In the genomic region with DNA sequence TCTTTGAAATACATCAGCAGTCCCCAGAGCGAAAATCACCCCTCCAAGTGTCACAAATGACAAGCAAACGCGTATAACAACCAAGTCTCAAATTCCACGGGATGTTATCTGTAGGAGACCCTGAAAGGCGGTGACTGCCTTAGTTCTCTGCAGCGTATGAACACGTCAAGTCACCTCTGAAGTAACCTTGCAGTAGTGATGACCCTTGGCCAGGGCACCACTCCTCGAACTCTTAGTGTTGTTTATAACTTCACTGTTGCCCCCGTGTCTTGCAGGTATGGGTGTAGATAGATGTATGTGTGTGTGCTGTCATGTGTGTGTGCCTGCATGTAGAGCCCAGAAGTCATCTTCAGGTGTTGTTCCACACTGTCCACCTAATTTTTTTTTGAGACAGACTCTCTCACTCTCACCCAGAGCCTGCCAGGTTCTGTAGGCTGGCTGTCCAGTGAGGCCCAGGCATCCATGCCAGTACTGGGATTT, we compare ENCODE assay signal across 11 mouse cellular contexts. TPM values are rescaled to one million over a fixed set of nuclear protein-coding genes. Genes with fewer than 3 reads are reported as not detected.
DNase-seq lines count a peak whose midpoint lies in the region; ATAC-seq lines count a peak whose summit lies in the region.
"Had no signal": no experiment of that assay in that cellular context is flagged by ENCODE, and none has a peak within 500 bp of the region (broad histone marks: within the 10 kb centered on the region; RNA-seq: fewer than 3 reads in every experiment).

No protein-coding gene starts in this region.

- no peaks in the 10 kb centered on the region for H3K36me3 ChIP-seq in neural tube, embryonic 15.5 days
- H3K36me3 ChIP-seq: heart, embryonic 12.5 days; liver, embryonic 13.5 days had no signal

- no peak for DNase-seq in frontal cortex, postnatal 25 days (ENCODE audit: low spot score in 2 of 2)
- DNase-seq in retina, postnatal 7 days (ENCODE audit: low read depth, low spot score): peak; percentile 5
- no peak for DNase-seq in retina, postnatal 1 day
- DNase-seq in heart, adult 18-20 months: no peak

- no peaks in the 10 kb centered on the region for H3K9me3 ChIP-seq in neural tube, embryonic 15.5 days (replicated peaks)
- H3K9me3 ChIP-seq: heart, embryonic 12.5 days; liver, embryonic 13.5 days had no signal

- no peak overlapping the region for H3K27ac ChIP-seq in neural tube, embryonic 15.5 days (replicated peaks)
- H3K27ac ChIP-seq: liver, embryonic 13.5 days; macrophage had no signal

- no peaks in the 10 kb centered on the region for H3K27me3 ChIP-seq in neural tube, embryonic 15.5 days (replicated peaks)
- H3K27me3 ChIP-seq: heart, embryonic 12.5 days; liver, embryonic 13.5 days had no signal

- no peaks in the 10 kb centered on the region for H3K4me1 ChIP-seq in neural tube, embryonic 15.5 days
- H3K4me1 ChIP-seq: liver, embryonic 13.5 days had no signal

- H3K9ac ChIP-seq in neural tube, embryonic 15.5 days (replicated peaks): no peak overlapping the region
- H3K9ac ChIP-seq: heart, embryonic 12.5 days; liver, embryonic 13.5 days had no signal

- H3K4me2 ChIP-seq in neural tube, embryonic 15.5 days: no peak overlapping the region
- H3K4me2 ChIP-seq: heart, embryonic 12.5 days; liver, embryonic 13.5 days had no signal

- WGBS in neural tube, embryonic 15.5 days: 54% methylated on average over 9 of the region's 9 CpGs

- H3K4me3 ChIP-seq in neural tube, embryonic 15.5 days (replicated peaks): no peak overlapping the region
- H3K4me3 ChIP-seq: heart, embryonic 12.5 days; liver, embryonic 13.5 days had no signal

- 0 out of 2 replicates have a peak, but pooled peaks have one; percentile 16 for ATAC-seq in frontal cortex, adult (ENCODE audit: low TSS enrichment)
- ATAC-seq in megakaryocyte-erythroid progenitor cell, adult 5-6 weeks (replicated peaks; ENCODE audit: low FRiP score, low TSS enrichment, poor library complexity, severe bottlenecking): peak; percentile 30; the same call in 1 of the 2 replicates
- ATAC-seq in neural tube, embryonic 15.5 days (ENCODE audit: low FRiP score): peak; percentile 33; the same call in 1 of the 2 replicates
- ATAC-seq in megakaryocyte, adult 5-6 weeks (ENCODE audit: poor library complexity, severe bottlenecking): no peak

RNA-seq across cellular contexts. Expression of gene Sephs1, which starts 16.5 kb away (rescaled TPM):
- total RNA-seq in megakaryocyte-erythroid progenitor cell, adult 5-6 weeks (2014; fragmentation: Nextera tagmentation): 35.1 and 35.5 TPM in 2 replicates
- 38.0 and 38.4 TPM in 2 replicates for total RNA-seq in megakaryocyte-erythroid progenitor cell, adult 5-6 weeks (2017)
- 43.8 and 48.0 TPM in 2 replicates for polyA plus RNA-seq in neural tube, embryonic 15.5 days (2015; fragmentation: Nextera tagmentation; extraction: Ambion mirVana)
- 10 to 100 TPM; 12.0 to 13.0 TPM for total RNA-seq in heart, adult 18-20 months (2021)
- total RNA-seq in megakaryocyte, adult 5-6 weeks (2015): 24.1 and 25.3 TPM in 2 replicates
- 31.8 and 34.9 TPM in 2 replicates for total RNA-seq in megakaryocyte, adult 5-6 weeks (2017)

RNA-seq across cellular contexts. Expression of gene Phyh, which starts 54.0 kb away (rescaled TPM):
- 19.3 and 20.2 TPM in 2 replicates for total RNA-seq in megakaryocyte-erythroid progenitor cell, adult 5-6 weeks (2014; fragmentation: Nextera tagmentation)
- 7.8 and 8.6 TPM in 2 replicates for total RNA-seq in megakaryocyte-erythroid progenitor cell, adult 5-6 weeks (2017)
- 89.1 and 97.9 TPM in 2 replicates for polyA plus RNA-seq in neural tube, embryonic 15.5 days (2015; fragmentation: Nextera tagmentation; extraction: Ambion mirVana)
- total RNA-seq in heart, adult 18-20 months (2021): 100 to 1,000 TPM; 810 to 890 TPM
- 94.4 and 104 TPM in 2 replicates for total RNA-seq in megakaryocyte, adult 5-6 weeks (2015)
- 48.1 and 59.6 TPM in 2 replicates for total RNA-seq in megakaryocyte, adult 5-6 weeks (2017)

Comparison
In these comparisons a context has a peak if more than half of its experiments do, and no peak if none do; other contexts are left out.
1. RNA of gene Phyh, which starts 54.0 kb away (total RNA-seq): 810 to 890 TPM in heart, adult 18-20 months; 48.1 to 104 TPM in megakaryocyte, adult 5-6 weeks and 7.8 to 20.2 TPM in megakaryocyte-erythroid progenitor cell, adult 5-6 weeks; every median in the first group is over 4 times any median in the second.